16 mouse cellular contexts compared by ENCODE assay signal in the genomic region with DNA sequence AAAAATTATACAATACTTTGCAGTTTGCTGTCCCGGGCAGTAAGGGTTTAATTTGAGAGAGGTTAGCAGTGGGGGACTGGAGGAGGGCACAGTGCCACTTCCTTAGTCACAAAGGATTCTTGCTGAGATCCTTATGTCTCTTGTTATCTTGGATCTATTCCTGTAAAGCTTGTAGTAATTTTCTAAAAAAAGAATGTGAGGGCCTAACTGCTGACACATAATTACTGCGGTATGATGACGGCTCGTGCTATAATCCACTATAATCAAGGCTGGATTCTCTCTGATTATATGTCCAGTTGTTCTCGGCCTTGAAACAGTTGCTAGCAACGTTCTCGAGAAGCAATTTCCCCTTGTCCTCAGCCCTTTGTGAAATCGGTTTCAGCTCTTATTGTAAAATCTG. TPM values are rescaled to one million over a fixed set of nuclear protein-coding genes. Genes with fewer than 3 reads are reported as not detected.
DNase-seq lines count a peak whose midpoint lies in the region; ATAC-seq and TF ChIP-seq lines count a peak whose summit lies in the region.
"Had no signal": no experiment of that assay in that cellular context is flagged by ENCODE, and none has a peak within 500 bp of the region (broad histone marks: within the 10 kb centered on the region; RNA-seq: fewer than 3 reads in every experiment).

No protein-coding gene starts in this region.

- no peak for TF ChIP-seq POLR2A in myocyte (IDR thresholded peaks at IDR 0.05; ENCODE audit: insufficient read length, low read depth)

- H3K27me3 ChIP-seq in myocyte (ENCODE audit: control insufficient read depth, insufficient read depth, insufficient read length), result no peaks in the 10 kb centered on the region
- H3K27me3 ChIP-seq: heart, embryonic 13.5 days; kidney, embryonic 15.5 days; liver, embryonic 13.5 days; megakaryocyte, embryonic 14.5 days had no signal

- no peak for DNase-seq in cerebellum, postnatal 4 days (ENCODE audit: low spot score in 2 of 2)
- DNase-seq in heart, postnatal 4 days, result peak; percentile 17
- no peak for DNase-seq in heart, adult 8-10 months (ENCODE audit: low spot score)
- DNase-seq in cerebellum, adult 8-10 months, result peak; percentile 78
- no peak for DNase-seq in right cerebral cortex, postnatal 14 days
- DNase-seq in yolk sac, embryonic 10.5 days (ENCODE audit: low spot score), result no peak
- DNase-seq: adrenal gland, postnatal 14 days; layer of hippocampus, adult 9-11 months; left cerebral cortex, postnatal 4 days; liver, embryonic 13.5 days; right cerebral cortex, postnatal 4 days had no signal

- no peaks in the 10 kb centered on the region for H3K36me3 ChIP-seq in myocyte (ENCODE audit: control insufficient read depth, insufficient read depth)
- H3K36me3 ChIP-seq: heart, embryonic 13.5 days; kidney, embryonic 15.5 days; liver, embryonic 13.5 days had no signal

- no peak overlapping the region for H3ac ChIP-seq in myocyte (ENCODE audit: control insufficient read depth, insufficient read length)

- peak; percentile 85 for ATAC-seq in cerebellum, adult (ENCODE audit: insufficient number of reproducible peaks, low FRiP score, low TSS enrichment)

- no peak overlapping the region for H3K4me3 ChIP-seq in myocyte
- H3K4me3 ChIP-seq: heart, embryonic 13.5 days; kidney, embryonic 15.5 days; liver, embryonic 13.5 days; megakaryocyte, embryonic 14.5 days had no signal

- peak overlapping the region; percentile 66 for H3K4me2 ChIP-seq in myocyte (ENCODE audit: low read depth)
- H3K4me2 ChIP-seq: heart, embryonic 13.5 days; kidney, embryonic 15.5 days; liver, embryonic 13.5 days had no signal

- H3K79me2 ChIP-seq in myocyte (ENCODE audit: control insufficient read depth, insufficient read depth), result no peaks in the 10 kb centered on the region

TF ChIP-seq in myocyte, 11 proteins besides CTCF, POLR2A, EP300 and RAD21:
- TF ChIP-seq MYOD1 (IDR thresholded peaks at IDR 0.05; ENCODE audit: control insufficient read depth in 1 of 3, insufficient read length in 2 of 3, low read depth in 2 of 3) (peak; percentile 11 to 56 (median 47)), SRF (IDR thresholded peaks at IDR 0.05; ENCODE audit: control insufficient read depth, insufficient read length, low read depth) (no peak), MYOG (IDR thresholded peaks at IDR 0.05; ENCODE audit: control insufficient read depth in 1 of 3, insufficient read depth in 1 of 3, insufficient read length in 2 of 3, low read depth in 2 of 3) (peak in 1 of 3 experiments; percentile 84), POLR2AphosphoS2 (IDR thresholded peaks at IDR 0.05; ENCODE audit: insufficient read length, low read depth) (no peak), REST (IDR thresholded peaks at IDR 0.05; ENCODE audit: insufficient read depth, insufficient read length) (no peak), TCF12 (IDR thresholded peaks at IDR 0.05; ENCODE audit: insufficient read depth, poor library complexity, severe bottlenecking) (no peak), CEBPB (IDR thresholded peaks at IDR 0.05; ENCODE audit: insufficient read depth, poor library complexity, severe bottlenecking) (no peak), E2F4 (IDR thresholded peaks at IDR 0.05; ENCODE audit: insufficient read depth) (no peak)

RNA-seq across cellular contexts. Expression of a gene that starts 44.4 kb away (rescaled TPM):
- total RNA-seq in heart, postnatal 4 days (2021), result 10 to 100 TPM; 37.7 to 38.2 TPM
- 10 to 100 TPM; 22.9 to 34.4 (median 28.9) TPM for total RNA-seq in heart, adult 8-10 months (2022)
- 21.0 TPM for polyA plus RNA-seq in myocyte (2012; fragmentation: generic; extraction: Trizol)

Comparison
In these comparisons a context has a peak if more than half of its experiments do, and no peak if none do; other contexts are left out.
1. DNase-seq: peak in heart, postnatal 4 days (single experiment) and cerebellum, adult 8-10 months (single experiment); none in cerebellum, postnatal 4 days (0 of 2), heart, adult 8-10 months (single experiment), right cerebral cortex, postnatal 14 days (single experiment) and yolk sac, embryonic 10.5 days (single experiment).